Mouse (Mus musculus): ENCODE results near the gene Spert. TPM values are rescaled to one million over a fixed set of nuclear protein-coding genes. Genes with fewer than 3 reads are reported as not detected.

Gene Spert
- polyA plus RNA-seq, 1 experiment from 2014 or later, result not detected

DNA sequence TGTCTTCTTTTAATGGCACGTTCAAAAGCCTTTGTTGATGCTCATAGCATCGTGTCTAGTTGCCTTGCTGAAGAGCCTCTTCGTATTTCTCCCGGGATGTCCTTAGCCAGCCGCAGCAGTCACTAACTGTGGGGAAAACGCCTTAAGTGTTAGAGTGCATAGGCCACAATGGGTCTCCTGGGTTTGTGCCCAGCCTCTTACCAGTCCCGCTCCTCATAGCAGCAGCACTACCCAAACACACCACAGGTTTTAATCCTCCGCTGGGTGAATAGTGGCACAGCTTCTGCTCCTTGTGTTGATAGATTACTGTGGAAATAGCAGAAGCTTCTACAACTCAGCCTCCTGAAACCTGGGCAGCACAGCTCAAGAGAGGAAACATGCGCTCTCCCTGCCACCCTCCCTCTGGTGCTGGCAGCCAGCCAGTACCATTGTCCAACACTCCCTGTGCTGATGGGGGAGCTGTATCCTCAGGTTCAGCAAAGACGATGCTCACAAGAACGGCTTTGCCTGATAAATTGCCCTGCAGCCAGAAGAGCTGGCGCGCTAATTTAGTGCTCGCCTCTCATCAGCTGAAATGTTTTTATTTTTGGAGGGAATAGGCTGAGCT lies 27.3 kb downstream of the Spert start:
- no peaks in the 10 kb centered on the region for H3K36me3 ChIP-seq
- H3K27ac ChIP-seq, result peak overlapping the region; percentile 57
- no peaks in the 10 kb centered on the region for H3K9me3 ChIP-seq
- H3K4me3 ChIP-seq, result no peak overlapping the region
- DNase-seq (ENCODE audit: low spot score), result no peak
- 64% methylated on average over 14 of the region's 14 CpGs for WGBS
- H3K4me1 ChIP-seq (replicated peaks), result peaks cover 36% of the 10 kb centered on the region
- H3K27me3 ChIP-seq (ENCODE audit: insufficient read depth, poor library complexity, severe bottlenecking), result no peaks in the 10 kb centered on the region

DNA sequence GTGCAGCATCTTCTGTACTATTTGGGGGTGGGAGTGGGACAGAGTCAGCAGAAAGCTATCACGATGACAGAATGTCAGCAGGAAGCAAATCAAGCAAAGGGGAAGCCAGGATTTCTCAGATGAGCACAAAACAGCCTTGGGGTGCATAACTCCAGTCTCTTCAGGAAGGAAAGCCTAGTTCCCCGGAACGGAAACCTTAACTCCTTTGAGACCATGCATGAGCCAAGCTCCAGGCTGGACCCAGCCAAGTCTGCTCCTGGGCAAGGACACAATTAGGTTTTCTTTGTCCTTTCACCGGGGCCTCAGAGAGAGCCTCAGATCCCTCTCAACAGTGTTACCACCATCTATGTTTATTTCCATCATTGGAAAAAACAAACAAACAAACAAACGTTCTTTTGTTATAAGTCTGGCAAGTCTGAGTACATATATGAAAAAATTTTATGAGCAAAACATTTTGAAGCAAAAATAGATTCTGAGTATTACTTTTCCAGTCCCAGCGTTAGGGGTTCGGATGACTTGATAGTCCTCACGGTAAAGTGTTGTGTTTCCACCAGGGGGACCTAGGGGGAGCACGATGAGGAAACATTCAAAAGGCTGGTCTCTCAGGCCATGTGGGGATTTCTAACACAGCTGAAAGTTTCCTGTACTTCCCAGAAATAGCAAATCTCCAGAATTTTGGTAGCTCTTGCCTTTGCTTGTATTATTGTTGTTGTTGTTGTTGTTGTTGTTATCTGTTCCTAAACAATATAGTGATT lies 31.2 kb downstream of the Spert start:
- Histone ChIP-seq H3K27me3 (ENCODE audit: insufficient read depth, poor library complexity, severe bottlenecking) (no peaks in the 10 kb centered on the region), H3K9me3 (no peaks in the 10 kb centered on the region), H3K27ac (0 out of 2 replicates have a peak overlapping the region, but pooled peaks have one; percentile 51), H3K36me3 (no peaks in the 10 kb centered on the region), H3K4me3 (no peak overlapping the region), H3K4me1 (replicated peaks) (peaks cover 42% of the 10 kb centered on the region)
- no peak for DNase-seq (ENCODE audit: low spot score)
- 49% methylated on average over 9 of the region's 9 CpGs for WGBS

DNA sequence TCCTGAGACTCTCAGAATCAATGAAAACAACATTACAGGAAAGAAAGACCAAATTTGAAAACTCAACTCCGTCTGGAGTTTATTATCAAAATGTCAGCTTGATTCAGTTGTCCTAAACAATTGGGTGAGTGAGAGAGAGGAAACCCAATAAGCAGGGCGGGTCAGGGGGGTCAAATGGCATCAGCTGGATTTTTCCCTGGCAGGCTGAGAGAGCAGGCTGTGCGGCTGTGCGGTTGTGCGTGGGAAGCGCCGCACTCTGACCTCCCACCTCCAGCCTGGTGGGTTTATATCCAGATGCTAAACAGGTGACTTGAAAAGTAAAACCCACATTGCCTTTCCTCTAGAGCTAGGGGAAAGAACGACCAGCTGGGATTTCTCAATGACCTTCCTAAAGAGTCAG lies 51.2 kb downstream of the Spert start:
- WGBS, result 4% methylated on average over 8 of the region's 8 CpGs
- no peaks in the 10 kb centered on the region for H3K9me3 ChIP-seq

DNA sequence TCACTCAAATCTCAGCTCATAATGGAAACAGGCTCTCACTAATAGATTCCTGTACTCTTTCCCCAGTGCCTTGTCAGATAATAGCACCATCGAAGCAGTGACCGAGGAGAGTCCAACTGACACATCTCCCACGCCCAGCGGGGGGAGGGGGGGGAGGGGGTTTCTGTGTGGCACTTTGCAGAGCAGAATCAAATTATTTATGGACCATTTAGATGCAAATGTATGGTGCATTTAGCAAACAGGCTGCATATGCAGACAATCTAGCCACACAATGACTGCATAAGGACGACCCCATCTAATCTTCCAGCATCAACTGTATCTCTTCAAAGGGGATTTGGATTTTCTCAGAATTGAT lies 51.9 kb downstream of the Spert start:
- peak overlapping the region; percentile 84 for H3K27ac ChIP-seq
- peak; percentile 84 for DNase-seq (ENCODE audit: low spot score)
- H3K4me3 ChIP-seq, result no peak overlapping the region

More for the DNA sequence above, 51.2 kb downstream of the Spert start:
- DNase-seq (ENCODE audit: low spot score), result peak; percentile 78
- Histone ChIP-seq H3K4me3 (no peak overlapping the region), H3K36me3 (no peaks in the 10 kb centered on the region), H3K4me1 (replicated peaks) (peaks cover 51% of the 10 kb centered on the region), H3K27ac (peak overlapping the region; percentile 84), H3K27me3 (ENCODE audit: insufficient read depth, poor library complexity, severe bottlenecking) (no peaks in the 10 kb centered on the region; the same call in 1 of the 2 replicates)

DNA sequence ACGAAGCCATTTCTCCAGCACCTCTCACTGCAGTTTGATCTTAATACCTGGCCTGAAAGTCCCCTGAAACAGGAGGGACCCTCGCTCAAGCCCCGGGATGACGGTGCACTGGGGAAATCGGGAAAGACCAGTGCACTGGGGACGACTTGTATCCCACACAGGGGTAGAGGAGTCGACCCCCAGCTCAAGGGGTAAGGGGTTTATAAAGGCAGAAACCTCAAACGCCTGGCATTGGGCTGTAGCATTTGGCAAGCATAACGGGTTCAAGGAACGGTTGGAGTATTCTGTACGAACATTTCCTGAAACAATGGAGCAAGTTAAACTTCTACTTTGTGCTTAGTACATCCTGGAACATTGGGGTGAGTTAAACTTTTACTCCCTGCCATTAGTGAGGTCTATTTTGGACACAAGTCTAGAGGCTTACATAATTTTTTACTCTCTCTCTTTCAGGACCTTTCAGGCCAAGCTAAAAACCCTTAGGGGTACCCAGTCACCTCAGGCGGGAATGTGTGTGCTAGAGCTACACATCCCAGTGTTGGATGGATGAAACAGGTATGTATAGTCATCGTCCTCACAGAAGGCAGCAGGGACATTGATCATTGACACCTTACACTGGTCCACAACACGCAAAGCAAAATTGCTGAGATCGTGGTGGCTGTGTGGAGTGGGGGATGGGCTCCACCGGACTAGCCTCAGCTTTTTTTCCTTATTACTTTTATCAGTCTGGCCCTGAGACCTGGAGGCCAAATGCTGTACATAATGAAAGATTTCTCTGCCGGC lies 52.5 kb downstream of the Spert start:
- WGBS, result 59% methylated on average over 17 of the region's 17 CpGs
- no peak for DNase-seq (ENCODE audit: low spot score)
- no peaks in the 10 kb centered on the region for H3K9me3 ChIP-seq
- peak overlapping the region; percentile 84 for H3K27ac ChIP-seq
- H3K4me3 ChIP-seq, result no peak overlapping the region
- H3K27me3 ChIP-seq (ENCODE audit: insufficient read depth, poor library complexity, severe bottlenecking), result no peaks in the 10 kb centered on the region; the same call in 1 of the 2 replicates
- no peaks in the 10 kb centered on the region for H3K36me3 ChIP-seq
- H3K4me1 ChIP-seq (replicated peaks), result peaks cover 58% of the 10 kb centered on the region

More for the DNA sequence above, 51.9 kb downstream of the Spert start:
- Histone ChIP-seq H3K9me3 (no peaks in the 10 kb centered on the region), H3K27me3 (ENCODE audit: insufficient read depth, poor library complexity, severe bottlenecking) (no peaks in the 10 kb centered on the region; the same call in 1 of the 2 replicates), H3K36me3 (no peaks in the 10 kb centered on the region), H3K4me1 (replicated peaks) (peaks cover 58% of the 10 kb centered on the region)
- WGBS, result 16% methylated on average over 5 of the region's 5 CpGs

DNA sequence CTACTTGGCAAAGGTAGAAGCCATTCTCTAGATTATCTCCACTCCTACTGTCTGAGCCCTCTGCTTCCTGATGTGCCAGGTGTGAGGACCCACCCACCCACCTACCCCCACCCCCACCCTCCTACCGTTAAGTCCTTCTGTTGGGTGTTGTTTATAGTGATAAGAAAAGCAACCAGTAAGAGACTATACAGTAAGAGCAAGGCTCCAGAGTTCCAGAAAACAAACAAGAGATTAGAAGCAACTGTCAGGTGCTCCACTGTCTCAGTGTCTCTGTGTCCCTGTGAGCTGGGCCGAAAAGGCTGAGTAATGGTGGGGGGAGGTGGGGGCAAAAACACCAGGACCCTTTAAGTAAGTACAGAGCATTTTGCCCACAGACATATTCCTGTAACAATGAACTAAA lies 53.7 kb downstream of the Spert start:
- H3K4me1 ChIP-seq (replicated peaks), result peaks cover 58% of the 10 kb centered on the region
- no peaks in the 10 kb centered on the region for H3K36me3 ChIP-seq
- H3K27ac ChIP-seq, result peak overlapping the region; percentile 84
- H3K9me3 ChIP-seq, result no peaks in the 10 kb centered on the region
- H3K4me3 ChIP-seq, result no peak overlapping the region
- no peak for DNase-seq (ENCODE audit: low spot score)
- WGBS, result 65% methylated on average over 2 of the region's 2 CpGs
- no peaks in the 10 kb centered on the region; the same call in 1 of the 2 replicates for H3K27me3 ChIP-seq (ENCODE audit: insufficient read depth, poor library complexity, severe bottlenecking)

Other genes starting within 250 kb of the Spert start
- gene Siah3, start 137.1 kb downstream of the Spert start, polyA plus RNA-seq (2016; fragmentation: Nextera tagmentation; extraction: Ambion mirVana), result 0.34 and 1.2 TPM in 2 replicates
- gene Erich6b, start 49.1 kb upstream of the Spert start, polyA plus RNA-seq (2016; fragmentation: Nextera tagmentation; extraction: Ambion mirVana), result not detected in 2 replicates
- 18.4 TPM in 2 replicates for gene Cog3, start 161.4 kb upstream of the Spert start, polyA plus RNA-seq (2016; fragmentation: Nextera tagmentation; extraction: Ambion mirVana)
- gene Slc25a30, start 193.9 kb upstream of the Spert start, polyA plus RNA-seq (2016; fragmentation: Nextera tagmentation; extraction: Ambion mirVana), result 6.1 and 6.6 TPM in 2 replicates